10 mouse cellular contexts compared by ENCODE assay signal in genomic region chrX:17520086-17520485, GRCm38 (mm10). TPM values are rescaled to one million over a fixed set of nuclear protein-coding genes. Genes with fewer than 3 reads are reported as not detected.
DNase-seq lines count a peak whose midpoint lies in the region; ATAC-seq and TF ChIP-seq lines count a peak whose summit lies in the region.
"Had no signal": no experiment of that assay in that cellular context is flagged by ENCODE, and none has a peak within 500 bp of the region (broad histone marks: within the 10 kb centered on the region; RNA-seq: fewer than 3 reads in every experiment).

No protein-coding gene starts in this region.

- no peaks in the 10 kb centered on the region for H3K4me1 ChIP-seq in midbrain, postnatal 0 days (ENCODE audit: insufficient read depth, low read length)

- H3K4me3 ChIP-seq in midbrain, postnatal 0 days (ENCODE audit: low read depth, low read length), result no peak overlapping the region

- H3K27me3 ChIP-seq in midbrain, postnatal 0 days (ENCODE audit: insufficient read depth, low read length), result no peaks in the 10 kb centered on the region

- DNase-seq in gastrocnemius, adult 18-20 months (ENCODE audit: low spot score), result peak; percentile 52
- no peak for DNase-seq in gastrocnemius, postnatal 4 days (ENCODE audit: low spot score in 2 of 2)
- peak; percentile 63 for DNase-seq in A20 (ENCODE audit: low read depth, low spot score)
- peak; percentile 63 to 73 for DNase-seq in heart, adult 9 months (ENCODE audit: low spot score in 2 of 2)
- DNase-seq in frontal cortex, postnatal 25 days (ENCODE audit: low spot score in 2 of 2), result no peak
- DNase-seq in layer of hippocampus, adult 11-12 months (ENCODE audit: low spot score), result no peak
- no peak for DNase-seq in midbrain, postnatal 0 days (ENCODE audit: low spot score)
- DNase-seq: right cerebral cortex, postnatal 14 days had no signal

- H3K36me3 ChIP-seq in midbrain, postnatal 0 days (ENCODE audit: insufficient read depth, low read length), result no peaks in the 10 kb centered on the region

- no peaks in the 10 kb centered on the region for H3K9me3 ChIP-seq in midbrain, postnatal 0 days (ENCODE audit: low read length)

- no peak overlapping the region for H3K27ac ChIP-seq in midbrain, postnatal 0 days (ENCODE audit: low read depth, low read length)
- H3K27ac ChIP-seq: macrophage had no signal

- peak; percentile 13 for ATAC-seq in activated CD4-positive, CD25-positive, alpha-beta regulatory T cell, adult 4 months
- no peak for ATAC-seq in midbrain, postnatal 0 days (ENCODE audit: low FRiP score)

- H3K9ac ChIP-seq in midbrain, postnatal 0 days (replicated peaks; ENCODE audit: low read length, poor library complexity, severe bottlenecking), result no peak overlapping the region

- TF ChIP-seq CTCF in midbrain, postnatal 0 days (IDR thresholded peaks at IDR 0.05), result no peak

- H3K4me2 ChIP-seq in midbrain, postnatal 0 days (ENCODE audit: low read depth, low read length, poor library complexity, severe bottlenecking), result no peak overlapping the region

RNA-seq across cellular contexts. Expression of gene Fundc1, which starts 52.0 kb away (rescaled TPM):
- total RNA-seq in gastrocnemius, adult 18-20 months (2021), result 10 to 100 TPM; 27.6 to 34.6 TPM
- total RNA-seq in gastrocnemius, postnatal 4 days (2021), result 10 to 100 TPM; 22.7 to 28.9 TPM
- polyA plus RNA-seq in activated CD4-positive, CD25-positive, alpha-beta regulatory T cell, adult 4 months (2017; shearing (Covaris generic)), result 10 to 100 TPM; 68.8 to 78.1 TPM
- total RNA-seq in midbrain, postnatal 0 days (2014; rRNA removed), result 37.5 and 43.2 TPM in 2 replicates
- 50.9 and 52.5 TPM in 2 replicates for polyA plus RNA-seq in midbrain, postnatal 0 days (2015; fragmentation: Nextera tagmentation; extraction: Ambion mirVana)

Comparison
In these comparisons a context has a peak if more than half of its experiments do, and no peak if none do; other contexts are left out.
1. DNase-seq: peak in gastrocnemius, adult 18-20 months (single experiment), A20 (single experiment) and heart, adult 9 months (2 of 2); none in gastrocnemius, postnatal 4 days (0 of 2), frontal cortex, postnatal 25 days (0 of 2), layer of hippocampus, adult 11-12 months (single experiment) and midbrain, postnatal 0 days (single experiment).